Mouse (Mus musculus) urinary bladder, postnatal 25 days (tissue): ENCODE results near the gene Ext2.

Source experiments
- DNase-seq: peaks from one replicate; pipeline ENCODE4 v3.0.0; 2022; ENCODE audit warnings: low spot score

The Ext2 gene

GRCm38 (mm10) chr2:93619208-93619849, 203.0 kb downstream of the Ext2 start:
- no peak for DNase-seq

- no peak for DNase-seq
Measured at GRCm38 (mm10) chr2:93618447-93619199, 203.7 kb downstream of the Ext2 start.

- no peak for DNase-seq
Measured at GRCm38 (mm10) chr2:93615845-93616689, 206.3 kb downstream of the Ext2 start.

GRCm38 (mm10) chr2:93613020-93613419, 209.3 kb downstream of the Ext2 start:
- no peak for DNase-seq
